Mouse (Mus musculus): ENCODE results near the gene Rec114.

- TF ChIP-seq POLR2A (IDR thresholded peaks at IDR 0.05; ENCODE audit: extremely low read depth, insufficient read depth, low read length) (no peak), CTCF (IDR thresholded peaks at IDR 0.05; ENCODE audit: low read depth, low read length) (no peak)
These were observed 78.3 kb downstream of the Rec114 start for GRCm38 (mm10) chr9:58665492-58665891.
